Mouse (Mus musculus) hindbrain, postnatal 0 days (tissue): ENCODE results near the gene Pde7b. TPM values are rescaled to one million over a fixed set of nuclear protein-coding genes. Genes with fewer than 3 reads are reported as not detected.

ENCODE experiments used
- ATAC-seq: fragments of 200-750 bp; cut with Nextera tagmentation; 2 replicates; pipeline ENCODE4 v1.8.0; 2017; ENCODE audit warnings: mild to moderate bottlenecking, moderate TSS enrichment, moderate library complexity
- DNase-seq: peaks from one replicate; pipeline ENCODE4 v3.0.0-alpha.2; 2015; ENCODE audit warnings: low spot score
- H3K27ac ChIP-seq: fragments of 300-500 bp; sonication (generic); 2 replicates; pipeline ENCODE4 v1.5.1; 2014; ENCODE audit warnings: mild to moderate bottlenecking
- H3K27me3 ChIP-seq: fragments of 300-500 bp; sonication (generic); 2 replicates; pipeline ENCODE4 v1.6.1; 2014; ENCODE audit warnings: low read length, mixed read lengths; ENCODE audit not compliant: insufficient read depth
- H3K36me3 ChIP-seq: fragments of 300-500 bp; sonication (generic); 2 replicates; pipeline ENCODE4 v1.6.1; 2014; ENCODE audit warnings: low read length, mixed read lengths; ENCODE audit not compliant: insufficient read depth
- H3K4me1 ChIP-seq: fragments of 300-500 bp; sonication (generic); 2 replicates; pipeline ENCODE4 v1.6.1; 2014; ENCODE audit warnings: antibody characterized with exemption, low read length, mixed read lengths; ENCODE audit not compliant: insufficient read depth
- H3K4me2 ChIP-seq: fragments of 300-500 bp; sonication (generic); 2 replicates; pipeline ENCODE4 v1.6.1; 2014; ENCODE audit warnings: low read depth, mild to moderate bottlenecking, low read length, moderate library complexity, mixed read lengths
- H3K4me3 ChIP-seq: fragments of 300-500 bp; sonication (generic); 2 replicates; pipeline ENCODE4 v1.5.1; 2014; ENCODE audit warnings: low read length
- H3K9ac ChIP-seq: fragments of 300-500 bp; sonication (generic); replicated peaks from 2 replicates; pipeline ENCODE4 v1.6.1; 2014; ENCODE audit warnings: mild to moderate bottlenecking, low read length, moderate library complexity, mixed read lengths
- H3K9me3 ChIP-seq: fragments of 300-500 bp; sonication (generic); 2 replicates; pipeline ENCODE4 v1.6.1; 2016; ENCODE audit warnings: low read length, mixed read lengths
- CTCF ChIP-seq: IDR thresholded peaks from 2 replicates; pipeline ENCODE4 v1.5.1; 2016; ENCODE audit warnings: antibody characterized with exemption, control low read depth, low read depth
- WGBS: fragments of 180-500 bp; shearing (Covaris S2); extraction: QIAGEN DNeasy Blood & Tissue Kit; methylation state at CpG from one replicate; pipeline ENCODE4 v1.1.7; 2014; 5-methylcytosine and 5-hydroxymethylcytosine counted together
- polyA plus RNA-seq: library from polyadenylated mRNA; unstranded; fragments of >200 nt; fragmentation: Nextera tagmentation; extraction: Ambion mirVana; gene quantifications from 2 replicates; pipeline ENCODE4 v1.2.1, GENCODE M21; 2015
- total RNA-seq: library from RNA; depleted of rRNA; stranded (reverse); fragments of >200 nt; gene quantifications from 2 replicates; pipeline ENCODE4 v1.2.3, GENCODE M21; 2014

The Pde7b gene
- total and polyA plus RNA-seq, 2 experiments from 2014 or later, result 2.3 to 7.9 TPM

- no peaks in the 10 kb centered on the region for H3K9me3 ChIP-seq
- no peaks in the 10 kb centered on the region for H3K4me1 ChIP-seq
- H3K36me3 ChIP-seq, result no peaks in the 10 kb centered on the region
- no peak for TF ChIP-seq CTCF
- no peak overlapping the region for H3K9ac ChIP-seq
- no peak overlapping the region for H3K4me3 ChIP-seq
- DNase-seq (no peak), ATAC-seq (no peak)
- H3K27me3 ChIP-seq, result no peaks in the 10 kb centered on the region
- no peak overlapping the region for H3K4me2 ChIP-seq
- 94% methylated on average over 8 of the region's 8 CpGs for WGBS
- H3K27ac ChIP-seq, result no peak overlapping the region
Measured at GRCm38 (mm10) chr10:20478456-20478855, 246.4 kb downstream of the Pde7b start.

GRCm38 (mm10) chr10:20474831-20475230 lies 250.0 kb downstream of the Pde7b start:
- H3K9ac ChIP-seq, result no peak overlapping the region
- H3K4me1 ChIP-seq, result no peaks in the 10 kb centered on the region
- peak; percentile 44 for DNase-seq
- TF ChIP-seq CTCF, result no peak
- WGBS, result 26% methylated on average over 7 of the region's 7 CpGs
- ATAC-seq, result 0 out of 2 replicates have a peak, but pooled peaks have one; percentile 51
- H3K4me3 ChIP-seq, result no peak overlapping the region
- H3K9me3 ChIP-seq, result no peaks in the 10 kb centered on the region
- no peaks in the 10 kb centered on the region for H3K36me3 ChIP-seq
- H3K4me2 ChIP-seq, result no peak overlapping the region
- H3K27ac ChIP-seq, result no peak overlapping the region
- H3K27me3 ChIP-seq, result no peaks in the 10 kb centered on the region

DNA sequence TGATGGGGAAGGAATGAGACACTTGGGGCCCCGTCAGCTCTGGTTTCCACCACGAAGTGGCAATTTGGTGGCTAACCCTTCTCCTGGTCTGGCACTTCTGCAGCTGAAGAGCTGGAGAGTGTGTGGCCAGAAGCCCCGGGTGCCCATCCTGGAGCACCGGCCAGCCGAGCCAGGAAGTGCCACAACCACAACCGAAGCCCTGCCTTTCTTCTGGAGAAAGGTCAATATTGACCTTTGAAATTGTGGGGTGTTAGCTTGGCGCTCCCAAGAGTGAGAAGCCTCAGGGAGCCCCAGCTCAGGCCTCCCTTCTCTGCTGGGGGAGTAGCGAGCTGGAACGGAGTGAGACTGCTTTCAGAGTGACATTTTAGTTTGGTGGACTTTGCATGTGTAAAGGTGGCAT lies 250.8 kb downstream of the Pde7b start:
- Histone ChIP-seq H3K27me3 (no peaks in the 10 kb centered on the region), H3K4me1 (no peaks in the 10 kb centered on the region), H3K36me3 (no peaks in the 10 kb centered on the region), H3K4me3 (no peak overlapping the region), H3K9me3 (no peaks in the 10 kb centered on the region), H3K4me2 (no peak overlapping the region), H3K27ac (no peak overlapping the region), H3K9ac (no peak overlapping the region)
- no peak for DNase-seq
- no peak for ATAC-seq
- TF ChIP-seq CTCF, result no peak
- WGBS, result 73% methylated on average over 9 of the region's 9 CpGs

DNA sequence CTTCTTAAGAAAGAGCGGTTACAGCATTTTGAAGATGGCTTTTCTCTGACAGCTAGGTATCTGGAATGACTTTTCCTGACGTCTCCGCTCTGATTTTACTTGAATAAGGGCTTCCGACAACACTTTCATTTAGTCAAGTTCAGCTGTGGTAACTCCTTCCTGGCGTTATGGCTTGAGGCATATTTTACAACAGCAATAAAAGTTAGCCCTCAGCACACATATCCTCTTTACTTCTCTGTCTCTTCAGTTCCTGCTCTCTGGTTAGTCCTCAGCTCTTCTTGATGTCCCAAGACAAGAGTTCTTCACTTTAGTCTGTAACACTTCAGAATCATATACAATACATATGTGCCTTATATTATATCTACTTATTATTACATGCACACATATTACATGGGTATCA lies 251.4 kb downstream of the Pde7b start:
- H3K4me1 ChIP-seq, result no peaks in the 10 kb centered on the region
- H3K9ac ChIP-seq, result no peak overlapping the region
- 96% methylated on average over 5 of the region's 5 CpGs for WGBS
- H3K4me3 ChIP-seq, result no peak overlapping the region
- no peaks in the 10 kb centered on the region for H3K27me3 ChIP-seq
- H3K27ac ChIP-seq, result no peak overlapping the region
- H3K9me3 ChIP-seq, result no peaks in the 10 kb centered on the region
- H3K4me2 ChIP-seq, result no peak overlapping the region
- TF ChIP-seq CTCF, result no peak
- ATAC-seq (no peak), DNase-seq (no peak)
- H3K36me3 ChIP-seq, result no peaks in the 10 kb centered on the region

- Histone ChIP-seq H3K4me3 (no peak overlapping the region), H3K36me3 (no peaks in the 10 kb centered on the region), H3K4me1 (no peaks in the 10 kb centered on the region), H3K27ac (no peak overlapping the region), H3K9ac (no peak overlapping the region), H3K9me3 (no peaks in the 10 kb centered on the region), H3K27me3 (no peaks in the 10 kb centered on the region), H3K4me2 (no peak overlapping the region)
- 85% methylated on average over 8 of the region's 8 CpGs for WGBS
- ATAC-seq, result no peak
- no peak for TF ChIP-seq CTCF
- no peak for DNase-seq
Measured at GRCm38 (mm10) chr10:20472007-20472406, 252.9 kb downstream of the Pde7b start.

DNA sequence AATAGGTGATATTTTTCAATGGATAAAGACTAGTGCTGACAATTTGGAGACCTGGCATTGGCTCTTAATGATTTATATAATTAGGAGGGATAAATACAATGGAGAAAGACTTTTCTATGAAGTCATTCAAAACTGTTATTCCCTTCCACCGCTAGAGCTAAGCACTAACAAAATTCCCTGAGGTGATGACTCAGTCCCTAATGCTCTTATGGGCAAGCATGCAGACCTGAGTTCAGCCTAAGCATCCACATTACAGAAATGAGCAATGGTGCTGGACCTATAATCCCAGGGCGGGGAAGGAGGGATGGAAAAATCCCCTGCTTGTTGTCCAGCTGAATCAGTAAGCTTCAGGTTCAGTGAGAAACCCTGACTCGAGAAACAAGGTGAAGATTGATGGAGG lies 260.2 kb downstream of the Pde7b start:
- no peak for DNase-seq
- Histone ChIP-seq H3K4me2 (no peak overlapping the region), H3K9me3 (no peaks in the 10 kb centered on the region), H3K27me3 (no peaks in the 10 kb centered on the region), H3K36me3 (no peaks in the 10 kb centered on the region), H3K9ac (no peak overlapping the region), H3K27ac (no peak overlapping the region), H3K4me1 (no peaks in the 10 kb centered on the region), H3K4me3 (no peak overlapping the region)
- ATAC-seq, result no peak
- WGBS, result 82% methylated on average over 3 of the region's 3 CpGs
- no peak for TF ChIP-seq CTCF

DNA sequence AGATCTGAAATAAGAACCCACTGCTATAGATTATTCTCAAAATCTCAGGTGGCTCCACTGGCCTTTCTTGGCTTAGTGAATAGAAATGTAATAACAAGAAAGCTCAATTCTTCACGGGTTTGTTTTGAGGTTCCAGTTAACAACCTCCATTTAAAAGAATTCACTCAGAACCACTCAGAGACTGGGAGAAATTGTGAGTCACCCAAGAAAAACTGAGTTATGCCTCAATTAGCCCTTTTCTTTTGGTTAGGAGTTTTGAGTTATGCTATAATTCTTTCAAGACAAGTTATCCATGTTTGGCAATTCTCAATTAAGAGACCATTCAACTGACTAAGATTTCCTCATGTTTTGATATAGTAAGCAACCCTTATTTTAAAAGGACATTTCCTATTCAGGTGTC lies 260.9 kb downstream of the Pde7b start:
- Histone ChIP-seq H3K4me1 (no peaks in the 10 kb centered on the region), H3K9me3 (no peaks in the 10 kb centered on the region), H3K4me2 (no peak overlapping the region), H3K9ac (no peak overlapping the region), H3K4me3 (no peak overlapping the region), H3K36me3 (no peaks in the 10 kb centered on the region), H3K27me3 (no peaks in the 10 kb centered on the region), H3K27ac (no peak overlapping the region)
- DNase-seq (no peak), ATAC-seq (no peak)
- WGBS, result 84% methylated on average over 1 of the region's 1 CpGs
- TF ChIP-seq CTCF, result no peak
